Mouse (Mus musculus) megakaryocyte, adult 5-6 weeks (primary cell): ENCODE data around the gene Fbxl13. TPM values are rescaled to one million over a fixed set of nuclear protein-coding genes. Genes with fewer than 3 reads are reported as not detected.

Experiments used
- total RNA-seq, 2 experiments: library from RNA; stranded (forward) in 1 of 2; stranded (reverse) in 1 of 2; fragments of 153-499, 151-499 nt in 1 of 2; fragments of 221-1000, 200-1000 nt in 1 of 2; gene quantifications; 2 replicates each; pipeline versions ENCODE4 v1.2.3 to v1.2.4; 2015 to 2017

The Fbxl13 gene
- total RNA-seq, 2 experiments from 2014 or later, result not detected

Other genes with a start within 250 kb of the Fbxl13 start
- 0.09 TPM in 1 of 2 replicates, not detected in the other for gene Ccdc146, start 221.0 kb downstream of the Fbxl13 start, total RNA-seq (2015)
- gene Ccdc146, start 221.0 kb downstream of the Fbxl13 start, total RNA-seq (2017), result 0.59 TPM in 1 of 2 replicates, not detected in the other
- gene Fam185a, start 220.7 kb downstream of the Fbxl13 start, total RNA-seq (2015), result 1.1 and 1.5 TPM in 2 replicates
- gene Fam185a, start 220.7 kb downstream of the Fbxl13 start, total RNA-seq (2017), result 2.4 and 6.1 TPM in 2 replicates
- gene Lrrc17, start 102.1 kb downstream of the Fbxl13 start, total RNA-seq (2015), result not detected in 2 replicates
- gene Lrrc17, start 102.1 kb downstream of the Fbxl13 start, total RNA-seq (2017), result not detected in 2 replicates
- 27.5 and 33.1 TPM in 2 replicates for gene Armc10, start 179 bp upstream of the Fbxl13 start, total RNA-seq (2015)
- gene Armc10, start 179 bp upstream of the Fbxl13 start, total RNA-seq (2017), result 27.0 and 30.3 TPM in 2 replicates
- gene Napepld, start 55.8 kb upstream of the Fbxl13 start, total RNA-seq (2015), result 1.7 and 2.1 TPM in 2 replicates
- gene Napepld, start 55.8 kb upstream of the Fbxl13 start, total RNA-seq (2017), result 0.62 and 1.2 TPM in 2 replicates
- gene Pmpcb, start 91.5 kb upstream of the Fbxl13 start, total RNA-seq (2015), result 57.5 and 62.6 TPM in 2 replicates
- gene Pmpcb, start 91.5 kb upstream of the Fbxl13 start, total RNA-seq (2017), result 64.2 and 65.4 TPM in 2 replicates
- 51.2 and 64.5 TPM in 2 replicates for gene Dnajc2, start 139.6 kb upstream of the Fbxl13 start, total RNA-seq (2015)
- 80.0 and 85.3 TPM in 2 replicates for gene Dnajc2, start 139.6 kb upstream of the Fbxl13 start, total RNA-seq (2017)
- gene Psmc2, start 139.6 kb upstream of the Fbxl13 start, total RNA-seq (2015), result 87.2 and 99.0 TPM in 2 replicates
- gene Psmc2, start 139.6 kb upstream of the Fbxl13 start, total RNA-seq (2017), result 71.2 and 76.6 TPM in 2 replicates
- not detected in 2 replicates for gene Slc26a5, start 220.0 kb upstream of the Fbxl13 start, total RNA-seq (2015)
- gene Slc26a5, start 220.0 kb upstream of the Fbxl13 start, total RNA-seq (2017), result not detected in 2 replicates